Mouse (Mus musculus): ENCODE results near the gene Nsfl1c.

The Nsfl1c gene

DNA sequence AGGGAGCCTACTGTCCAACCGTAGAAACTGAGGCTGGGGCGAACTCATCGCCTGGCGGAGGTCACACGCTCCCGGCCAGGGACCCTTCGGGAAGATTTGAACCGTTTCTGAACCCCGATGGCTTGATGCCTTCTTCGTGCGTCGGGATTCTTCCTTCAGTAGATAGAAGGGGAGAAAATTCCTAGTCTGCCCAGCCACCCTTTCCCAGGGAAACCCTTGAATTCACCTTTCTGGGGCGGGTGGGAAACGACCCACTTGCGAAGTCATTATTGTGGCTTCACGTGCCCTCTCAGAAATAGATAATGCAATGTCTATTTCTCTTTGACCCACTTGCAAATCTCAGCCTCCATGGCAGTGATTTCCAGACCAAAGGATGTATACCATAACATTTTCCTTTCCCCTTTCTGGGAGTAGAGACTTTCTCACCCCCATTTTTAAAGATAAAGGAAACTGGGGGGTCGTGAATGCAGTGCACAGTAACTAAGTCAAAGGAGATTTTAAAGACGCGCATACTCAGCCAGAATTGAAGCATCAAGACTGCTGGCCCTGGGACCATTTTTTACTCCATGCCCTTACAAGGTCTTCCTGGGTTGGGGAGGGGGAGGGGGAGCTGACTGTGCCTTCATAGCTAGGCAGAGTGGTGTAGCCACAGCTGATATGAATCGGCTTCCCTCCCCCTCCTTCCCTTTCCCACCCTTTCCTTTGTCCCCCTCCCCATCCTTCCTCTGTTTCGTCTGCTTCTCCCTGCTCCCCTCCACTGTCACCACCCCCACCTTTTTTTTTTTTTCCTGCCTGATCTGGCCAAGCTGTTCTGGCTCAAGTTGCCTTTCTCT is 49.3 kb downstream of the Nsfl1c start:
- DNase-seq (ENCODE audit: low spot score in 2 of 2): no peak

DNA sequence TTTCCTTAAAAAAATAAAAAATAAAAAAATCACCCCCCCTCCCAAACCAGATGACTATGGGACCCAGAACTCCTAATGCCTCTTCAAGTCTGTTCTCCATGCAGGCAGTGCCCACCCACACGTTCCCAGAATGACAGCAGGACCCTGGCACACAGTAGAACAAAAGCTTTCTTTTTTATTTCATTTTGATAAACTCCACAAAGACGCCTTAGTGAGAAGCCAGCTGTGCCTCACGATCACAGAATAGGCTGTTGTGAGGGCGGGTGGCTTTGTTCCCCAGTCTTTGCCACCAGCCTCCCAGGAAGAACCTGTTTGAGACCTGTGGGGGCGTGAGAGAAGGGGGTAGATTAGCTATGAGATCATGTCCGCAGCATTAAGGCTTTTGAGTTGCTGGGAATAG is 50.7 kb downstream of the Nsfl1c start:
- no peak for DNase-seq (ENCODE audit: low spot score in 2 of 2)

- no peak for DNase-seq (ENCODE audit: low spot score in 2 of 2)
Observed at GRCm38 (mm10) chr2:151546571-151546970, 52.6 kb downstream of the Nsfl1c start.

DNA sequence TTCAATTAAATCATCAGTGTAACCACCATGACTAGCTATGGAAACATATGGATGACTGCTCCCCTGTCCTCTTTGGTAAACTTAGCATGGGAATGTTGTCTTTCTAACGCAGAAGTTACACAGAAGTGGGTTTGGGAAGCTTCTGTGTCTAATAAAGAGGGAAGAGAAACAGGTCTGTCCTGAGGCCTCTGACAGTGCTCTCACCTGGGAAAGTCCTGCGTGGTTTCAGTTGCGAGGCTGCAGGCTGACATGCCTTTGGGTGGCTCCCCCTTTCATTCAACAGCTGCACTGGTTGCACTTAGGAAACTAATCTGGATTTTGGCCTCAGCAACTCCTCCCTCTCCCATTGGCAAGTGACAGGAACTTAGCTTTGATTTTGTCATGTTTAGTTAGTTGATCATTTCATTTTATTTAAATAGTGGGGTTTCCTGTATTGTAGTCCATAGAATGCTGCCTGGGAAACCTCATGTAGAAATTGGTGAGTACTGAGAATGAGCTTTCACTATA is 55.7 kb downstream of the Nsfl1c start:
- DNase-seq (ENCODE audit: low spot score in 2 of 2): no peak

Measured in natural killer cell, adult 2 months (primary cell).